Mouse (Mus musculus): Measurements from ENCODE around the gene Myh13. TPM values are rescaled to one million over a fixed set of nuclear protein-coding genes. Genes with fewer than 3 reads are reported as not detected.

Myh13 gene
- not detected for polyA plus RNA-seq (2017; shearing (Covaris generic))

DNA sequence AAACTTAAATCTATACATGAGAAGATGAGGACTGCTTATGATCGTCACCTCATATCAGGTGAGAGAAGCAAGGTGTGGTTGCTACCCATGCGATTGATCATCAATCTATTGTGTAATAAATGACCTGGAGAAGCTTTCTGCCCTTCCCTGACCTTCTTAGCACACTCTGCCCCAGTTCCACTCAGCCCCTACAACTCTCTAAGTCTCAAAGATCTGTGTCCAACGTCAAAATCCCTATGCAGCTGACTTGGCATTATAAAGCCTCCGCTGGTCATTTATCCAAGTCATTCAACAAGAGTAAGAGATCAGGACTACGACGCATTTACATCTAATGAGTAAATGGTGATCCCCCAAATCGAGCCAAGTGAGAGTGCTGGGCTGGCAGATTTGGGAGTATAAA, at the start of gene Myh13:
TSS of gene Myh13 (plus strand) at position 301 of the 400 bp plus-strand sequence.
- no peak for ATAC-seq

DNA sequence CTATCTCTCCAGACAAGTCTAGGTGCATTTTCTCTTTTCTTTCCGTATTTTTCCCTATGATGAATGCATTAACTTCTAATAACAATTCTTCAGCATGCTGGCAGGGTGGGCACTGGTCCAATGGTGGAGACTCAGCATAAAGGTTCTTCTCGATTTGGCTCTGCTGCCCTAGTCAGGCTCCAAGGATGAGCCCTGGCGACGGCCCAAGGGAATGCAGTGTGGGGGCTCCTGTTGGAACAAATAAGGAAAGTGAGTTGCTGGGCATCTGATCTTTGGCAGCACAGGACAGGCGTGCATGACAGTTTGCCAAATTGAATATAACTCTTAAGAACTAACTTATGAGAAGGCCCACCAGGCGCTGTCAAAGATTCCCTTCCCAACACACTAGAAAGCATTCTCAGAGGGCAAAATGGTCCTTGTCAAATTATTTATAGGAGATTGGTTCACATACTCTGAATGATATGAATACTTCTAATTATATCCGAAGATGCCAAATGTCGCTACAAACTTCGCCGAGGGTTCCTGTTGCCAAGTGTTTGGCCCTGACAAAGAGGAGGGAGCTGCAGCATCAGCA, 44.8 kb upstream of the Myh13 start, which contains the start of gene Myh8:
TSS of gene Myh8 (plus strand) at position 524 of the 574 bp plus-strand sequence.
- ATAC-seq = no peak

DNA sequence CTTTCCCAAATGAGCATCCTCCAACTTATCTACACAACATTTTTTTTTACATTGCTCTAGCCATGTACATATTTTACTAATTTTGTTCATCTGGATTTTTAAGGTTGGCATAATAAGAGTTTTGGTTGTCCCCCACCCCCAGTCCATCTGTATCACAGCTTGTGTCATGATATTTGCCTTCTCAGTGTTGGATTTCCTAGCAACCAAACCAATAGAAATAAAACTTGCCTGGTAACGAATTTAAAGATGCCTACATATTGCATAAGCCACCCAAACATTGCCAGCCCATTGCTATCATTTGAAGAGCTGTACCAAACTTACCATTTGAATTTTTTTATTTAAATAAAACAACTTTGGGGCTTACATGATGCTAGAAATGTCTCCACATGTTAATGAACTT, 28.0 kb upstream of the Myh13 start:
- no peak for ATAC-seq

- ATAC-seq = no peak
Observed at GRCm38 (mm10) chr11:67313733-67314452, 7.6 kb upstream of the Myh13 start.

- no peak for ATAC-seq
Observed at GRCm38 (mm10) chr11:67326536-67326935, 5.1 kb downstream of the Myh13 start.

- no peak for ATAC-seq
Observed at GRCm38 (mm10) chr11:67344556-67344955, 23.1 kb downstream of the Myh13 start.

GRCm38 (mm10) chr11:67345186-67345855, 23.9 kb downstream of the Myh13 start:
- ATAC-seq = no peak

DNA sequence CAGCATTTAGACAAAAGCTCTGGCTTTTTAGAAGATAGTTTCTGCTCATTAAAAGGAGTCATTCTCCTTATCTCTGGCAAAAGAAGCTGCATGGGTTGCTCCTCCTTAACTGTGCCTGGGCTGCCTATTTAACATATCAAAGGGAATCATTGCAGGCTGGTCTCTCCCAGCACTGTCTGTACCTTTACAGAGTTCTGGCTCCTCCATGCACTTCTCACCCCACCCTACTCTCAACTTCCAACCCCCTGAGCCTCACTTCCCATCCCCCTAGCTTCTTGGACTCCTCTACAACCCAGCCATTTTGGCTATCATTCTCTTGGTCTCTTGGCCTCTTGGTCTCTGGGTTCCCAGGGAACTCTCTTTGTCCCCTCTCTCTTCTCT, 24.4 kb downstream of the Myh13 start:
- ATAC-seq = no peak

DNA sequence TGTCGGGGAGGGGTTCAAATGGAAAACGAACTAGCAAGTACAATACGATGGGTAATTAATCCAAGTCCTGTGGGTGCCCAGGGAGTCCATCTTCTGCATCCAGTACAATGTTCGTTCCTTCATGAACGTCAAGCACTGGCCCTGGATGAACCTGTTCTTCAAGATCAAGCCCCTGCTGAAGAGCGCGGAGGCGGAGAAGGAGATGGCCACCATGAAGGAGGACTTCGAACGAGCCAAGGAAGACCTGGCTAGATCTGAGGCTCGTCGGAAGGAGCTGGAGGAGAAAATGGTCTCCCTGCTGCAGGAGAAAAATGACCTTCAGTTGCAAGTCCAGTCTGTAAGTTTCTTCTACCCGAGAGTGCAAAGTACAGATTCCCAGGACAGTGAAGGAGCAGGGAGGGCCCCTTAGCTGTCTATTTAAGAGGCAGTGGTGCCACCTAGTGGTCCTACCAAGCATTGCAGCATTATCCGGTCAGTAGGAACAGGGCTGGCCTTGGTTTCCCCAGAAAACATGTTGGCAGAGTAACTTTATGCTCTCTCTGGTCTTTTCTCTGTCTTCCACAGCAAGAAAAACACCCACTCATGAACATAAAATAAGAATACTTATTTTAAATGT, 28.8 kb downstream of the Myh13 start:
- ATAC-seq = no peak

GRCm38 (mm10) chr11:67353011-67353410, 31.6 kb downstream of the Myh13 start:
- no peak for ATAC-seq

- no peak for ATAC-seq
Observed at GRCm38 (mm10) chr11:67358031-67358430, 36.6 kb downstream of the Myh13 start.

DNA sequence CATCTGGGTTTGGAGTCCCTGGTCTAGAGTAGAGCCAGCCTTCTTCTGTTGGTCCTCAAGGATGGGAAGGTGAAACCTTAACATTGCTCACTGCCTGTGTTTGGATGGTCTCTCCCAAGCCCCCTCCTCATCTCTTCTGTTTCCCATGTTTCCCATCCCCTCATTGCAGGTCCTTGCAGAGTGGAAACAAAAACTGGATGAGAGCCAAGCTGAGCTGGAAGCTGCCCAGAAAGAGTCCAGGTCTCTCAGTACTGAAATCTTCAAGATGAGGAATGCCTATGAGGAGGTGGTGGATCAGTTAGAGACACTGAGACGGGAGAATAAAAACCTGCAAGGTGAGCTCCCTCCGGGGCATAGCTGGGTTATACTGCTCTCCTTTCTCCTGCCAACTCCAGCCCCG, 40.8 kb downstream of the Myh13 start:
- no peak for ATAC-seq

GRCm38 (mm10) chr11:67364551-67364950, 43.1 kb downstream of the Myh13 start:
- no peak for ATAC-seq

DNA sequence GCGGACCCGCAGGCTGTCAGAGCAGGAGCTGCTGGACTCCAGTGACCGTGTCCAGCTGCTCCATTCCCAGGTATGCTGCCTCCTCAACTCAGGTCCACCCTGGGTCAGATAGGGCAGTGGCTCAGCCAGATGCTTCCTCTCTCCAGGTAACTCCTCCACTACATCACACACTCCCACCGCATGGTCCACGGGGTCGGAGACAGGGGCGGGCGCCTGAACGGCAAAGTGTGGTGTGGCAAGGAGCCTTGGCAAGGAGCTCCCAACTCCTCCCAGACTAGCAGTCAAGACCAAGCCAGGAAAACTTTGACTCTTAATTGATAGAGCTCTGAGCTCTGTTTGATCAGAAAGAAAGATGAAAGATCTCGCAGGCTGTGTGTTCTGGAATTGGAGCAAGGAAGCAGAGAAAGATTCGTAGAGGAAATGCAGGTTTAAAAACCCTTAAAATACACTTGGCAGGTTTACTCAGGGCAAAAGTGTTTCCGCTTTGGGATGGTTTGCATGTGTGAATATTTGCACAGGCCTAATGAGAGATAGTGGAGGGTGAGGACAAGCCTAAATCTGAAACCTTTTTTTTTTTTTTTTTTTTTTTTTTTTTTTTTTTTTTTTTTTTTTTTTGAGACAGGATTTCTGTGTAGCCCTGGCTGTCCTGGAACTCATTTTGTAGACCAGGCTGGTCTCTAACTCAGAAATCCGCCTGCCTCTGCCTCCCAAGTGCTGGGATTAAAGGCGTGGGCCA, 43.7 kb downstream of the Myh13 start:
- no peak for ATAC-seq

- no peak for ATAC-seq
Observed at GRCm38 (mm10) chr11:67366936-67367335, 45.5 kb downstream of the Myh13 start.

DNA sequence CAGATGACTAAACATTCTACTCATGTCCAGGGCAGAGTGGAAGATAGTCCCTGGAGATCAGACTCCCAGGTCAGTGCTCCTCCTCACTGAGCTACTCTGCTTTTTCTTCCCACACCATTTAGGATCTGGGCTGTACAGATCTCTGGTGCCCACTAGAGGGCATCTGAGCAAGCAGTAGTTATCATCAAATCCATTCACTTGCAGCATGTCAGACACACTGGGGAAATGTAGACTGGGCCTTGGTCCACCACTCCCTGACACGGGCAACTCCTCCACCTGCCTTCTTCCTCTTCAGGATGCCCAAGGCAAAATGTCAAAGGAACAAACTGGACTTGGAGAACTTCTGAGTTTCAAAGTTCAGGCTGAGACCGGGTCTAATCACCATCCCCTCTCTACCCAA, 51.9 kb downstream of the Myh13 start:
- no peak for ATAC-seq

DNA sequence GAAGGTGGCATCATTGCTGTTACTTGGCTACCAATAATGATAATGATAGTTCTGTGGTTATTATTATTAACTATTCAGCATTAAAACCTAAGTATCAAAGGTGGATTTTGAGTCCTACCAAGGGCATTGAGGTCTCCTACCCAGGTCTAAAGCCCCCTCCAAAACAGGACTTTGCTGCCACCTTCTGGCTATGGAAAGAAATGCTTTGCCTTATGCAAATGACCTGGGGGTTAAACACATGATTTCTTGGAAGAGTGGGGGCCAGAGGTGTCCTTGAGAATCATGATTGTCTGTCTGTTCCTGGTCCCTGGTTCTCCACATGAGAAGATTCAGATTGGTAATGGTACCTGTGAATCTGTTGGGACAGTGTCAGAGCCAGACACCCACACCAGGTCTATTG, 54.9 kb downstream of the Myh13 start:
- no peak for ATAC-seq

DNA sequence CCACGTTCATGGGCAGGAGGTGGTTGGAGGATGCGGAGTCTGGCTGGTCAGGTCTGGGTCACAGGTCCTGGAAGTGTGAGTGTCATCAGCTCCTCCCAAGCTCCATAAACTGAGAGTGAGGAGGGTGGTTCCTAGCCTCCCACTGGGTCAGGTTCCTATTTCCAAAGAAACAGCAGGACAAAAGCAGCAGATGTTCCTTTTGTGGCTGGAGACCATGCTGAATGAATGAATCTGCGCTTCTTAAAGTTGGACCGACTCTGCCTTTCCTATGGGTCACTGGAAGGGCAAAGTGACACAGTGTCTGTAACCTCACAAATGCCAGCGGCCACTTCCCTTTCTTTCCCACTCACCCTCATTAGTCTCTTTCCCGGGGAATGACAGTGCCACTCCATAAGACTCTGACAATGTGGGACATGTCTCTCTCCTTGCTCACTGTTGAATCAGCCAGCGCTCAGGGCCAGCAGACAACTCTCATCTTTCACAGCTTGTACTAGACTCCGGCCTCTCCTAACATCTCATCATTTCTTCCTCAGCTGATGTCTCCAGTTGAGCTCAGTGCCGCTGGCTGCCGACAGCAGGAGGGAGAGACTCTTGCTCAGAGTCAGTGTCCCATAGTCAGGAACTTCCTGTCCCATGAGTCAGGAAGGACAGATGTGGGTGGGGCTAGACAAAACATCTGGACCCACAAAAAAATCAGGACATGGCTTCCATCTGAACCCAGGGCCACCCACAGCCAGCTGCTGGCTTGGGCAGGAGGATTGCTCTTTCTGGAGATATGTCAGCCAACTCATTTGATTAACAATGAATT, 58.4 kb downstream of the Myh13 start:
- no peak for ATAC-seq

- ATAC-seq = no peak
Observed at GRCm38 (mm10) chr11:67381833-67382232, 60.4 kb downstream of the Myh13 start.

GRCm38 (mm10) chr11:67384653-67385052, 63.2 kb downstream of the Myh13 start:
- ATAC-seq = no peak

DNA sequence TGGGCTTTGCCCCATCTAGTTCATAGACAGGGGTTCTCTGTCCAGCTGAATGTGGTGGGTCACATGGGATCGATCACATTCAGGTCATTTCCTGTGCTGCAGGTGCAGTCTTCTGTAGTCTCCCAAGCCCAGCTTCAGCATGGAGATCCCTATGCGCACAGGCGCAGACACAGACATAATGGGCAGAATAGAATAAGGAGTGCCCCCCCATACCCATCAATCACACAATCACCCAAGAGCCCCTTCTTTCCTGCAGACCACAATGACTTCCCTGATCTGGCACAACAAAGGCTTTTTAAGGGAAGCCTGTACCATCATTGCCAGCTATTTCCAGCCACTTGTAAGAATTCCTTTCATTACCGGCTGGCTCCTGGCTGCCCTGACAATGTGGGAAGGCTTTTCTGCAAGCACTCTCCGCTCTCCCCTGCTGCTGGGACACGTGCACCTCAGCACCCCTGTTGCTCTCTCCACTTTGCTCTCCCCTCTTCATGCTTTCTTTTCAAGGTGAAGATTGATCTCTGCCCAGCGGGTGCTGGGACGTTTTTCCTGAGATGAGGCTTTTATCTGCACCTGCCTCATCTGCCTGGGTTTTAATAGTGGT, 65.5 kb downstream of the Myh13 start:
- ATAC-seq = no peak
